Mouse (Mus musculus) layer of hippocampus, adult 2 months (tissue): ENCODE measurements around the gene Top1. TPM values are rescaled to one million over a fixed set of nuclear protein-coding genes. Genes with fewer than 3 reads are reported as not detected.

ENCODE experiments used
- DNase-seq, 2 experiments: peaks; one replicate each; pipeline ENCODE4 v3.0.0; 2022; ENCODE audit warnings: low spot score in 2 of 2
- H3K27ac ChIP-seq: fragments of 200-600 bp; 2 replicates; pipeline ENCODE4 v1.8.1; 2022
- H3K4me3 ChIP-seq: fragments of 200-600 bp; 2 replicates; pipeline ENCODE4 v1.8.1; 2022; ENCODE audit warnings: mild to moderate bottlenecking
- CTCF ChIP-seq: fragments of 200-600 bp; conservative IDR thresholded peaks from 2 replicates; pipeline ENCODE4 v1.8.1; 2022; ENCODE audit warnings: antibody characterized with exemption, mild to moderate bottlenecking, moderate library complexity
- total RNA-seq, 2 experiments: library from RNA; stranded (reverse); gene quantifications; 2 replicates each; pipeline ENCODE4 v1.2.3; 2021

Gene Top1
- total RNA-seq, 2 experiments from 2014 or later = 79.4 to 83.9 TPM

DNA sequence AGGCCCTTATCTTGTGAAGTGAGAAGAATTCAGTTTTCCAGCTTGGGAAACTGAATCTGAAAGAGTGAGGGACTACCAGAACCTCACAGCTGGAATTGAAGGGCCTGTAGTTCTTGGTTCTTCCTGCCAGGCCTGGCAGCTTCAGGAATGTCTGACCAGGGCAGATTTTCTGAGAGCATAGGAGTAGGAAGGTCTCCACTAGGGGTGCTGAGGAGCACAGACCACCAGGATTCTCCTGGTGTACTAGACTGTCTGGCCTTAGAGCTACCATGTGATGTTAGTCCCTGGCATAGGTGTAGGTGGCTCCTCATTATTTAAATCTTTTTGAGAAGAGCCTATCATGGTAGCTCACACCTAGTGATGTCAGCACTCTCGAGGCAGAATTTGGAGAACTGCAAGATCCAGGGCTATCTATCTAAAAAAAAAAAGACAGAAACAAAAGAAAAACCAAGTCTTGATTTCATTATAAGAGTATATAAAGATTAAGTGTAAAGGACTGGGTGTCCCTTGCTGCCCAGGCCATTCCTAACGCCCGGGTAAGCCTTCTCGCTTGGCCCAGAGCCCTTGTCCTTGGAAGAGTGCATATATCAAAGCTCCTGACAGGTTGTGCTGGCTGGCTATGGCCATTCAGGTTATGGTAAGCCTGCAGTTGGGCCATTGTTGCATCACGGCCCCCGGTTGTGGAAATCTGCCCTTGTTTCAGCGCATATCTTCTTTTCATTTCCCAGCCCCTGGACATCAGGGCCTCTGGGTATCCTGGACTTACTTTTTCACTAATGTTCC, 98.5 kb downstream of the Top1 start:
- no peak overlapping the region for H3K4me3 ChIP-seq
- peak overlapping the region; percentile 53; the same call in 1 of the 2 replicates for H3K27ac ChIP-seq
- peak in 1 of 2 experiments; percentile 63 for DNase-seq
- TF ChIP-seq CTCF = peak; percentile 85

DNA sequence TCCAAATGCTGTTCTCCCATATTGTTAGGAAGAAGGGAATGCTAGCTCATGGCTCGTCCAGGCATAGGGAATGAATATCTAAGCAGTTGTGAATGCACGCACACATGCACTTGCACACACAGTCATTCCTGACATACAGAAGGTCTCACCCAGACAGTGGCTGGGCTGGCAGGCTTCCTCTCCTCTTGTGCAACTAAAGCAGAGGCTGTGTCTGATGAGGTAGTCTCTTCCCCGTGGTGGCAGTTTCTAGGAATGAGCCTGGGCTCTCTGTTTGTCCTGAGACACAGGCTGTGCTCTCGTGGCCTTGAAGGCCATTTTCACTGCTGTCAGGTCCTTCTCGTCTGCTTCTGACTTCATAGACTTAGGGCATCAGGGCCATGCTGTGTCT, 99.1 kb downstream of the Top1 start:
- no peak for TF ChIP-seq CTCF
- DNase-seq = no peak
- no peak overlapping the region for H3K4me3 ChIP-seq
- H3K27ac ChIP-seq = peak overlapping the region; percentile 53; the same call in 1 of the 2 replicates

DNA sequence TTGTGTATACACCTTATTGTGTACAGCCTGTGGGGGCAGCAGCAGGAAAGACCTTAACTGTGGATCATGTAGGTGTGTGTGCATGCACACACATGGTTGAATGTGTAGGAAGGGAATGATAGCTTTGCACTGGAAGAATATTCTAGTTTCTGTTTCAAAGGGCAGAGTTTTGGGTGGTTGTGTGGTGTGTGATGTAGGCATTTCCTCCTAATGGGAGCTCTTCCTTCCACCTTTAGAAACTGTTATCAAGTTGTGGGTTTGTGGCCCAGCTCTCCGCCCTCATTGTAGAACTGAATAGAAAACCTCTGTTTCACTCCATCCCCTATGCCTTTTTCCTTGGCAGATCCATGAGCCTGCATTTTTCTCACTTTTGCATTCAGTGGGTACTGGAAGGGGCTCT, 99.8 kb downstream of the Top1 start:
- no peak overlapping the region for H3K4me3 ChIP-seq
- no peak for DNase-seq
- TF ChIP-seq CTCF = no peak
- H3K27ac ChIP-seq = peak overlapping the region; percentile 53; the same call in 1 of the 2 replicates

DNA sequence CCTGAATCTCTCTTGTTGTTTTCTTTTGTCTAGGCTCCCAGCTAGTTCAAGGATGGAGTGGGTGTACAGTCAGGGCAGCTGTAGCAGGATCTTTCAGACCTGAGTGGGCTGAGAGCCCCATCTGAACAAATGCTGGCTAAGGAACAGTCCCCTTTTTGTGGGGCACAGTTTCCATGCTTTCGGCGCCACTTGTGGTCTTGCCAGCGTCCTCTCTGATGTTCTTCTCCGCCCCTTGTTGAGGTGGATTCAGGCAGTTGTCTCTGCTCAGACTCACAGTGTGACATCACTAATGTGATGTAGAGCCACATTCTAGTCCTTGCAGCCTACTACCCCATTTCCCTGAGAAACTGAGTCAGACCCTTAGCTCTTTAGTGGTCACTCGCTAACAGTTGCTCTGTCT, 100.9 kb downstream of the Top1 start:
- Histone ChIP-seq H3K4me3 (no peak overlapping the region), H3K27ac (peak overlapping the region; percentile 4; the same call in 1 of the 2 replicates)
- no peak for DNase-seq
- no peak for TF ChIP-seq CTCF

DNA sequence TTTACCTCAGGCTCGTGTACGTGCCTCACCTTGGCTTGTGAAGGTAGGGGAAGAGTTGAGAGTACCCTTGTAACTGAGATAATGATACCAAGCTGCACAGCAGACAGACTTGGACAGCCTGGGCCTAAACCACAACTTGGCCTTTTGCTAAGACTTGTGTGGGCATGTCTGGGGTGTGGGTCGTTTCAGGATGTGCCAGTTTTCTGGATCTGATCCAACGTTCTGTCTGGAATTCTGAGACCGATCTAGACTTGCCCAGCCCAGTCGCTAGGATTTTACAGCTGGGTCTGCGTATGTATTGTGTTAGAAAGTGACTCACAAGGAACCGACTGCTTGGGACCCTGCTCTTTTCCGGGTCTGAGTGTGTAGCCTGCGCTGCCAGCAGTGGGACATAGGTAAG, 101.4 kb downstream of the Top1 start:
- Histone ChIP-seq H3K27ac (peak overlapping the region; percentile 3; the same call in 1 of the 2 replicates), H3K4me3 (no peak overlapping the region)
- no peak for TF ChIP-seq CTCF
- DNase-seq = no peak

DNA sequence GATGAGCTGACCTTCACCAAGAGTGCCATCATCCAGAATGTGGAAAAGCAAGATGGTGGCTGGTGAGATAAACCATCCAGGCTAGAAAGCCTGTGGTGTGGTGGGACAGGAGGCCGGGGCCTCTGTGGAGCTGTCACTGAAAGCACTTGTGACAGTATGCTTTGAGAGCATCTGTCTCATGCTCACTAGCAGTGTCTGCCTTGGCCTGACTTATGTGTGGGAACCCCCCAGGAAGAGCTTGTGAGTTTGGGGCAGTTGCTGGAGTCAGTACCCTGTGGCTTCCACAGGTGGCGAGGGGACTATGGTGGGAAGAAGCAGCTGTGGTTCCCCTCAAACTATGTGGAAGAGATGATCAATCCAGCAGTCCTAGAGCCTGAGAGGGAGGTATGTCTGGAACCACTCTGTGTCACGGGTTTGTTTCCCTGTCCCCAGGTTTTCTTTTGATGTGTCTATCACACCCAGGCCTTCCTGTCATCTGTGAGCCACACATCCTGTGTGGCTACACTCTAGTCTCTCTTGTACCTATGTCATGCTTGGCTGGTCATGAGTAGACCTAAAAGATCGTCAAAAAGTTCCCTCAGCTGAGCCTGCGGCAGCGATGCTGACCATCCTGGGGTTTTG, 111.0 kb downstream of the Top1 start:
- no peak for DNase-seq

DNA sequence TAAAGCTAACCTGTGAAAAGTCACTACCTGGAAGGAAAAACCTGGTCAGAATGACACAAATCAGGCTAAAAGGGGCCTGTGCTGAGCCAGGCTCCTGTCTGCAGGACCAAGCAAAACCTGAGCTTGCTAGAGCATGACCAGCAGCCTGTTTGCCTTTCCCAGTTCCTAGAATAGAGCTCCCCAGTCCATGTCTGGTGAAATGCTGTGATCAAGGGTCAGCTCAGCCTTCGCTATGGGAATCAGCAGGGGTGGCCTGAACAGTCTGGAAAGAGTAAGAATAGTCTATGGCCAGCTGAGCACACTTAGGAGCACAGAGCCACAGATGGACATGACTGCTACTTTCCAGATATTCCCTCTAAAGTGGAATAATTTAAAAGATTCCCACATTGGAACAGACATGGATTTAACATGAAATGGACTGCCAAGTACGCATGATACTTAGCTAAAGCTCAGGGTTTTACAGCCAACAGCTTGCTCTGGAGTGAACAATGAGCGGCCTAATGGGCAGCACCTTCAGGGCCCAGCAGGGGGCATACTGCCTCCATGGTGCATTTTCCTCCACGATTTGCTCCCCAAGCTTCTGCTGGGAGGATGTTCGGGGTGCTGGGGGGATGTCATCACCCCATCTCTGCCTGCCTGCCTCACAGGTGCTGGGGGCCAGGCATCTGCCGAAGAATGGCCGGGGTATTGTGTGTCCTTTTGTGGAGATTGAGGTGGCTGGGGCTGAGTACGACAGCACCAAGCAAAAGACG, 114.9 kb downstream of the Top1 start:
- DNase-seq = peak; percentile 46 to 74
- Histone ChIP-seq H3K27ac (peak overlapping the region; percentile 43; the same call in 1 of the 2 replicates), H3K4me3 (no peak overlapping the region)
- peak; percentile 96 for TF ChIP-seq CTCF

More for the DNA sequence above, 111.0 kb downstream of the Top1 start:
- Histone ChIP-seq H3K27ac (no peak overlapping the region), H3K4me3 (no peak overlapping the region)
- TF ChIP-seq CTCF = no peak

DNA sequence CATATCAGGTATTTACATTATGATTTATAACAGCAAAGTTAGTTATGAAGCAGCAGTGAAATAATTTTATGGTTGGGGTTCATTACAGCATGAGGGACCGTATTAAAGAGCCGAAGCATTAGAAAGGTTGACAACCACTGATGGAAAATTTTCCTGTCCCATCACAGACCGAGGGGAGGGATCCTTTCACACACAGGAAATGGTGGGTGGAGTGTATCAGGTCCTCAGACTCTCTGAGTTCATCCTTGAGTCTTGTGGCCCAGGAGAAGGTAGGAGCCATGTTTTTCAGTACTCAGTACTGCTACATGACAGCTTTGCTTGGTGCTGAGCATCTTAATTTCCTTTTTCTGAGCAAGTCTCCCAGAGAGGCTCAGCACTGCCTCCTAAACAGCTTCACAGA, 118.1 kb downstream of the Top1 start:
- no peak for DNase-seq
- TF ChIP-seq CTCF = no peak
- peak overlapping the region; percentile 83; the same call in 1 of the 2 replicates for H3K27ac ChIP-seq
- no peak overlapping the region for H3K4me3 ChIP-seq

DNA sequence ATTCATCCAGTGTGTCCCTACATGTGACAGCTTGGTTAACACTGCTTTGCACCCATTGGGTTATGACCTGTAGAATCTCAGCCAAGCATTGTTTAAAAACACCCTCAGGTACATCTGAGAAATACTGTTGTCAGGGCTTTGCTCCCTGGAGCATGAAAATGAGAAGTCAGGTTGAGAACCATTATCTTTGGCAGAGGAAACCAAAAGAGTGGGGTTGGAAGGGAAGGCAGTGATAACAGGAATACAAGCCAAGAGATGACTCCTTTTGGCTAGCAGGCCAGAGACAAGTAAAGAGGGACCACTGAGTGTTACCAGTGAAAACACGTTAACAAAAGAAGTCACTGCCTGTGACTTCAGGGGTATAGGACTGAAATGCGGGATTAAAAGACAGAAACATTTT, 118.7 kb downstream of the Top1 start:
- Histone ChIP-seq H3K4me3 (no peak overlapping the region), H3K27ac (peak overlapping the region; percentile 83; the same call in 1 of the 2 replicates)
- no peak for DNase-seq
- no peak for TF ChIP-seq CTCF

DNA sequence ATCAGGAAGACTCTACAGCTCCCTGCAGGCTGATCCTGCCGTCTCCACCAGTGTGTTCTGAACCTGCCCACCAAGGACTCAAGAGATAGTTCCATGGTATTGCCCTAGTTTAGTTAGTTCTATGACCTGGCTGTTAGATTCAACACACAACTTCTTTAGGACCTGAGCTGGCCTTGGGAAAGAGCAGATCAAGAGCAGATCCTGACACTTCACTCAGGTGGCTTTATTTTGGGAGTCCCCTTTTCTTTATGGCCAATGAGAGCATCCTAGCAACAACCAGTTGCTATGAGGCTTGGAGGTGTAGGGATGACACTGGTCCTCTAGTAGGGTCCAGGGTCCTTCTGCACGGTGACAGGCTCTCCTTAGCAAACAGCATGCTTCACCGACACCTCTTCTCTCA, 119.4 kb downstream of the Top1 start:
- H3K27ac ChIP-seq = peak overlapping the region; percentile 83; the same call in 1 of the 2 replicates
- TF ChIP-seq CTCF = no peak
- no peak overlapping the region for H3K4me3 ChIP-seq
- DNase-seq = no peak

DNA sequence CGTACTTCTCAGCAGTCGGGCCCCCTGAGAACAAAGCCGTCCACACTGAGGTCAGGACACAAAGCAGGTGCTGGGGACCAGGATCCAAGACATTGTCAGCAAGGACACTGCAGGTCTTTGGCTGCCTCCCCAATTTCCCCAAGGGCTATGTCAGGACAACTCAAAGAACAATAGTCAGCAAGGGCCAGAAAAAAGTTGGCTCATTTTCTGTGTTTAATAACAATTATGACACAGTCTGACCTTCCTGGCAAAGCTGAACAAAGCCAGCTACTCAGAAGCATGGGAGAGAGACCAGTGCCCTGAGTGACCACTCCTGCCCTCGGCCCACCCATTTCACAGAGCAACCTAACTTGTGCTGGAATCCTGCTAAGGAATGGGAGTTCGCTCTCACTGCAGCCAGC, 120.7 kb downstream of the Top1 start:
- peak overlapping the region; percentile 83 for H3K27ac ChIP-seq
- no peak for TF ChIP-seq CTCF

DNA sequence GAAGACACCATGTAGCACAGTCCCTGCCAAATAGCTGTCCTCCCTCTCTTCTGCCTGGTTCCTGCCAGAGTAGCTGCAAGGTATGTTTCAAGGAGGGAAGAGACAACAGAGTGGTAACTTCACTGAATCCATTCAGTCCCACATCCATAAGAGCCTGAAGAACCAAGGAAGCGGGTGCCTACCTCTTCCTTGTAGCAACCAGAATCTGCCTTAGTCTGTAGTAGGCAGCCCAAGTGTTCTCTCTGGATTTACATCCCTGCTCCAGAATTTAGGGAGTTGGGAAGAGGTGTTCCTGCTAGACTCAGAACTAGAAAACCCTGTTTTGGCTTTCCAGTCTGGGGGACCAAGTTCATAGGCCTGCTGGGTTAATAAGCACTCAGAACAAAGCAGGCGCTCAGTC, 121.5 kb downstream of the Top1 start:
- no peak for TF ChIP-seq CTCF
- no peak for DNase-seq
- peak overlapping the region; percentile 83 for H3K27ac ChIP-seq
- no peak overlapping the region for H3K4me3 ChIP-seq

More for the DNA sequence above, 120.7 kb downstream of the Top1 start:
- H3K4me3 ChIP-seq = no peak overlapping the region
- DNase-seq = no peak

DNA sequence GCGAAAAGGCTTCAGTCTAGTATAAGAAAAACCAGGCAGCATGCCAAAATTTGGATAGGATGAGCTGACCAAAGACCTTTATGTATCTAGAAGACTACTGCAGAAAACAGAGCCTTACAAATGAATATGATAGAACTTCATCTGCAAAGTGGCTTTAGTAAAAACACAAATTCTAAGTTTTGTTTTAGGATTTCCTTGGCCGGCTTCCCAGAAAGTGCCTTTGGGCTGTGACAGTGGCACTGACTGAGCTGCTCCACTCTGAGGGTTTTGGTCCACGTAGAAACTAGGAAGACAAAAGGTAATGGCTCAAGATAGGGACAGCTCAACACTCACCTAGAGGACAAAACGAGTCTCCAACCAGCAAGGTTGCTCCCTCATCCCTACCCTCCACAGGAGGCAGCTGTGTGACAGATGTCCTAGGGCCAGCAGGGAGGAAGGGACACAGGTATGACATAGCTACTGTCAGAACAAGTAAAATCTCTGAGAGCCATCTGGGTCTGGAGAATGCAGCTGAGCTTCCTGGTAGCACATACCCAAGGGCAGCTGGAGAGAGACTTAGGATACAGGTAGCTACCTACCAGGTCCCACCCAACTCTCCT, 122.5 kb downstream of the Top1 start:
- TF ChIP-seq CTCF = no peak
- no peak for DNase-seq
- peak overlapping the region; percentile 83 for H3K27ac ChIP-seq
- no peak overlapping the region for H3K4me3 ChIP-seq
